Mouse (Mus musculus) neutrophil, adult 5-6 weeks (primary cell): ENCODE data around the gene Slc27a5. TPM values are rescaled to one million over a fixed set of nuclear protein-coding genes. Genes with fewer than 3 reads are reported as not detected.
A peak's percentile ranks its signal among the peaks of the same experiment; 100 is the strongest.

Experiments
- ATAC-seq: fragments of 151-379, 151-347 bp; 2 replicates; pipeline ENCODE4 v1.8.0; 2017; ENCODE audit warnings: mild to moderate bottlenecking, moderate TSS enrichment; ENCODE audit not compliant: insufficient number of reproducible peaks, poor library complexity, low FRiP score, severe bottlenecking; ENCODE audit errors: extremely low read depth
- total RNA-seq: library from RNA; stranded (forward); fragments of 200-1000 nt; gene quantifications from 2 replicates; pipeline ENCODE4 v1.2.3, GENCODE M21; 2017

The Slc27a5 gene
- 0.81 TPM in 1 of 2 replicates, not detected in the other for total RNA-seq

- no peak for ATAC-seq
Observed at GRCm38 (mm10) chr7:12998053-12998452, at the start of gene Slc27a5. Gene Slc27a5, minus strand, starts transcription at chr7:12998192.

GRCm38 (mm10) chr7:13046084-13046483, 48.1 kb upstream of the Slc27a5 start:
- peak; percentile 87 for ATAC-seq

- ATAC-seq = no peak
Observed at GRCm38 (mm10) chr7:13044254-13044625, 46.2 kb upstream of the Slc27a5 start.

- ATAC-seq = no peak
Observed at GRCm38 (mm10) chr7:13043445-13044253, 45.7 kb upstream of the Slc27a5 start.

- ATAC-seq = no peak
Observed at GRCm38 (mm10) chr7:13043120-13043444, 45.1 kb upstream of the Slc27a5 start.

- no peak for ATAC-seq
Observed at GRCm38 (mm10) chr7:13042511-13042910, 44.5 kb upstream of the Slc27a5 start.

GRCm38 (mm10) chr7:13041256-13041655, 43.3 kb upstream of the Slc27a5 start:
- ATAC-seq = no peak

GRCm38 (mm10) chr7:13039181-13039580, 41.2 kb upstream of the Slc27a5 start:
- no peak for ATAC-seq

- peak; percentile 7; the same call in 1 of the 2 replicates for ATAC-seq
Observed at GRCm38 (mm10) chr7:13038621-13039169, 40.7 kb upstream of the Slc27a5 start.

- peak; percentile 66 for ATAC-seq
Observed at GRCm38 (mm10) chr7:13037901-13038555, 40.0 kb upstream of the Slc27a5 start, which contains the start of gene Ube2m. Gene Ube2m, minus strand, starts transcription at chr7:13038275.

GRCm38 (mm10) chr7:13037366-13037765, 39.4 kb upstream of the Slc27a5 start:
- ATAC-seq = no peak

GRCm38 (mm10) chr7:13036806-13037205, 38.8 kb upstream of the Slc27a5 start:
- no peak for ATAC-seq

GRCm38 (mm10) chr7:13035211-13035855, 37.3 kb upstream of the Slc27a5 start:
- ATAC-seq = no peak

GRCm38 (mm10) chr7:13034148-13034977, 36.4 kb upstream of the Slc27a5 start, which contains the start of gene Chmp2a:
Gene Chmp2a, minus strand, starts transcription at chr7:13034807.
- ATAC-seq = peak; percentile 65

- ATAC-seq = no peak
Observed at GRCm38 (mm10) chr7:13033451-13034147, 35.6 kb upstream of the Slc27a5 start.

GRCm38 (mm10) chr7:13032541-13032940, 34.5 kb upstream of the Slc27a5 start:
- no peak for ATAC-seq

- no peak for ATAC-seq
Observed at GRCm38 (mm10) chr7:13031983-13032382, 34.0 kb upstream of the Slc27a5 start.

- no peak for ATAC-seq
Observed at GRCm38 (mm10) chr7:13031069-13031468, 33.1 kb upstream of the Slc27a5 start.
